Mouse (Mus musculus): ENCODE results near the gene Arhgef28. TPM values are rescaled to one million over a fixed set of nuclear protein-coding genes. Genes with fewer than 3 reads are reported as not detected.

The Arhgef28 gene
- total and polyA plus RNA-seq, 3 experiments, result 0.11 TPM; not detected in 2

DNA sequence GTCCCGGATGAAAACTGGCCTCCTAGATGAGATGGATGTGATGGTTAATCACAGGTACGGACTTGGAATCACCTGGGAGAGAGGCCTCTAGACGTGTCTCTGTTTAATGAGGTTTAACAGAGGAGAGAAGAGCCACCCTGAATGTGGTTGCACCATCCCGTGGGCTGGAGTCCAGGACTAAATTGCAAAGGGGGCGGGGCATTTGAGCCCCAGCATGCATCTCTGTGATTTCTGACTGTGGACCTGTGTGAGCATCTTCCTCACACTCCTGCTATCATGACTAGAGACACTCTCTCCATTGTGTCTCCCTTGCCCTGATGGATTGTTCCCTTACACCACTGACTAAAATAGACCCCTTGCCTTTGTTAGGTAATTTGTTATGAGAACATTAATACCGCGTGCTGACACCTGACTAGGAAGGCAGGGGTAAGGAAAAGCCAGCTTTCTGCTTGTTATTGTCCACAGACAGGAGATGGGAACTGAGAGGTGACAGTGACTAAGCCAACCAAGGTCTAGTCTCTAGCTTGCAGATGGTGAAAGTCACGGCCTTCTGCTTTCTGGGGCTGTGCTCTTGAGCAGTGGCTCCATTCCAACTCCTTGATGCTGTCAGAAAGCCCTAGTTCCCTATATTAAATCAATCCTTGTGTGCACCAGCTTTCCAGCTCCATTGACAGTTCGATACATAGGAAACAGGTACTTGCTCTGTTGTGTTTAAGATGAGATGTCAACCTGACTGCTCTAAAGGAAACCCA, 35.5 kb upstream of the Arhgef28 start:
- H3K4me1 ChIP-seq (ENCODE audit: insufficient read depth, low read depth, low read length), result no peaks in the 10 kb centered on the region
- TF ChIP-seq TAL1 (conservative IDR thresholded peaks at IDR 0.05; ENCODE audit: low read depth, low read length), result no peak
- TF ChIP-seq GATA2 (IDR thresholded peaks at IDR 0.05; ENCODE audit: borderline replicate concordance, low read depth, low read length), result no peak
- no peak for TF ChIP-seq CTCF (IDR thresholded peaks at IDR 0.05; ENCODE audit: low read depth, low read length)
- TF ChIP-seq POLR2AphosphoS5 (IDR thresholded peaks at IDR 0.05; ENCODE audit: insufficient replicate concordance, low read depth, low read length), result no peak
- TF ChIP-seq GATA1 (IDR thresholded peaks at IDR 0.05; ENCODE audit: borderline replicate concordance, low read length), result no peak
- ATAC-seq (ENCODE audit: extremely low read depth, insufficient number of reproducible peaks, low FRiP score, poor library complexity, severe bottlenecking) (no peak), DNase-seq (ENCODE audit: low spot score) (no peak)
- H3K9me3 ChIP-seq (replicated peaks), result 0 out of 2 replicates have a peak, but pooled peaks cover 2% of the 10 kb centered on the region
- H3K36me3 ChIP-seq (replicated peaks), result peaks cover 10% of the 10 kb centered on the region
- peaks cover 26% of the 10 kb centered on the region for H3K27me3 ChIP-seq (ENCODE audit: insufficient read depth, low read length)
- no peak overlapping the region for H3K4me3 ChIP-seq (ENCODE audit: low read depth, low read length)

DNA sequence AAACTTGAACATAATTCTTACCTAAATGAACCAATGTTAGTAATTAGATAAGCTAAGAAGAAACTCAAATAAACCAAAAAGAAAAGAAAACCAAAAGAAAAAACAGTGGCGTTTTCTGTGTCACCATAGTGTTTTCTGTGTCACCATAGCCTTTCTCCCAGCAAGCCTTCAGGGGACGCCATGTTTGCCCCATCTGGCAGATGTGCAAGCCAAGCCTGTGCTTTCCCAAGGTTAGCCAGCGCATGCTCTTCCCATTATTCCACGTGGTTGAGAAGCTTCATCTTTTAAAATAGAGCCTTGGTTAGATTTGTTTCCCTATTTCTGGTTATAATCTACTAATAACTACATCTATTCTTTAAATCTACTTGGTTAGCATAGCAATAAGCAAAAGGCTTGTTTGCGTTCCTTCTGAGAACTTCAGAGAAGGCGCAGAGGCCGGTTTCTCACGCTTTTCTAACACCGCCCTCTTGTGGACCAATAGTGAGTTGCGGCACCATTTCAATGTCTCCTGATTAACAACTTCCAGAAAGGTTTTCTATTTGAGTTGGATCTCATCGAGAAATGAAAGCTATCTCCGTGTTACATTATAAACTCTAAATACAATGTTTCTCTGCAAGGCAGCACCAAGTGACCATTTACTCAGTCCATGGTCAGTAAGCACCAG, 33.9 kb upstream of the Arhgef28 start:
- H3K4me3 ChIP-seq (ENCODE audit: low read depth, low read length), result no peak overlapping the region
- DNase-seq (ENCODE audit: low spot score) (peak; percentile 19), ATAC-seq (ENCODE audit: extremely low read depth, insufficient number of reproducible peaks, low FRiP score, poor library complexity, severe bottlenecking) (no peak)
- TF ChIP-seq GATA2 (IDR thresholded peaks at IDR 0.05; ENCODE audit: borderline replicate concordance, low read depth, low read length), result no peak
- TF ChIP-seq CTCF (IDR thresholded peaks at IDR 0.05; ENCODE audit: low read depth, low read length), result peak; percentile 66
- H3K9me3 ChIP-seq (replicated peaks), result 0 out of 2 replicates have a peak, but pooled peaks cover 2% of the 10 kb centered on the region
- H3K36me3 ChIP-seq (replicated peaks), result no peaks in the 10 kb centered on the region
- H3K27me3 ChIP-seq (ENCODE audit: insufficient read depth, low read length), result peaks cover 26% of the 10 kb centered on the region
- no peaks in the 10 kb centered on the region for H3K4me1 ChIP-seq (ENCODE audit: insufficient read depth, low read depth, low read length)

DNA sequence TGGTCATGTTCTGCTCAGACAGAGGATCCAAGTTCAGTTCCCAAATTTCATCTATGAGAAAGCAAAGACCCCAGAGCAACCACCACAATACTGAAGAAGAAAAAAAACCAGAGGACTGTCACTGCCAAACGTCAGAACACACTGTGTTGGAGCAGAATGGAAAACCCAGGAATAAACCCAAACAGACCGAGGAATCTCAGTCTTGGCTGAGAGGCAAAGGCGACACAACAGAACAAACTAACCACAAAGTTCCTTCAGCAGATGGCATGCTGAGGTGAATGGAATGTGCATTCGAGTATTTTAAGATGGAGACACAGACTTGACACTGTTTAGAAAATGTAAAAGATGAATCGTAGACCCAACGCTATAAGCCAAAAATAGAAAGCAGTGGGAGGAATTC, 29.2 kb upstream of the Arhgef28 start:
- H3K36me3 ChIP-seq (replicated peaks), result no peaks in the 10 kb centered on the region
- ATAC-seq (ENCODE audit: extremely low read depth, insufficient number of reproducible peaks, low FRiP score, poor library complexity, severe bottlenecking), result no peak

GRCm38 (mm10) chr13:98230511-98230910, 24.3 kb upstream of the Arhgef28 start:
- DNase-seq (ENCODE audit: low spot score), result no peak
- no peaks in the 10 kb centered on the region for H3K9me3 ChIP-seq (replicated peaks)
- TF ChIP-seq CTCF (IDR thresholded peaks at IDR 0.05; ENCODE audit: low read depth, low read length) (no peak), POLR2AphosphoS5 (IDR thresholded peaks at IDR 0.05; ENCODE audit: insufficient replicate concordance, low read depth, low read length) (no peak), GATA2 (IDR thresholded peaks at IDR 0.05; ENCODE audit: borderline replicate concordance, low read depth, low read length) (no peak), TAL1 (conservative IDR thresholded peaks at IDR 0.05; ENCODE audit: low read depth, low read length) (no peak), GATA1 (IDR thresholded peaks at IDR 0.05; ENCODE audit: borderline replicate concordance, low read length) (no peak)
- H3K4me3 ChIP-seq (ENCODE audit: low read depth, low read length), result no peak overlapping the region
- ATAC-seq (ENCODE audit: extremely low read depth, insufficient number of reproducible peaks, low FRiP score, poor library complexity, severe bottlenecking), result no peak
- H3K4me1 ChIP-seq (ENCODE audit: insufficient read depth, low read depth, low read length), result no peaks in the 10 kb centered on the region
- no peaks in the 10 kb centered on the region for H3K36me3 ChIP-seq (replicated peaks)
- peaks cover 5% of the 10 kb centered on the region for H3K27me3 ChIP-seq (ENCODE audit: insufficient read depth, low read length)

More for the DNA sequence above, 29.2 kb upstream of the Arhgef28 start:
- H3K9me3 ChIP-seq (replicated peaks), result no peaks in the 10 kb centered on the region
- H3K4me1 ChIP-seq (ENCODE audit: insufficient read depth, low read depth, low read length), result no peaks in the 10 kb centered on the region
- TF ChIP-seq GATA2 (IDR thresholded peaks at IDR 0.05; ENCODE audit: borderline replicate concordance, low read depth, low read length), result no peak
- TF ChIP-seq GATA1 (IDR thresholded peaks at IDR 0.05; ENCODE audit: borderline replicate concordance, low read length), result no peak
- TF ChIP-seq CTCF (IDR thresholded peaks at IDR 0.05; ENCODE audit: low read depth, low read length), result no peak
- no peak for TF ChIP-seq POLR2AphosphoS5 (IDR thresholded peaks at IDR 0.05; ENCODE audit: insufficient replicate concordance, low read depth, low read length)
- no peak for TF ChIP-seq TAL1 (conservative IDR thresholded peaks at IDR 0.05; ENCODE audit: low read depth, low read length)
- no peak overlapping the region for H3K4me3 ChIP-seq (ENCODE audit: low read depth, low read length)
- peaks cover 12% of the 10 kb centered on the region for H3K27me3 ChIP-seq (ENCODE audit: insufficient read depth, low read length)
- no peak for DNase-seq (ENCODE audit: low spot score)

- ATAC-seq (ENCODE audit: extremely low read depth, insufficient number of reproducible peaks, low FRiP score, poor library complexity, severe bottlenecking) (no peak), DNase-seq (ENCODE audit: low spot score) (no peak)
- Histone ChIP-seq H3K27me3 (ENCODE audit: insufficient read depth, low read length) (peaks cover 17% of the 10 kb centered on the region), H3K4me1 (ENCODE audit: insufficient read depth, low read depth, low read length) (no peaks in the 10 kb centered on the region), H3K4me3 (ENCODE audit: low read depth, low read length) (no peak overlapping the region), H3K36me3 (replicated peaks) (no peaks in the 10 kb centered on the region), H3K9me3 (replicated peaks) (no peaks in the 10 kb centered on the region)
- no peak for TF ChIP-seq POLR2AphosphoS5 (IDR thresholded peaks at IDR 0.05; ENCODE audit: insufficient replicate concordance, low read depth, low read length)
- TF ChIP-seq GATA2 (IDR thresholded peaks at IDR 0.05; ENCODE audit: borderline replicate concordance, low read depth, low read length), result no peak
- no peak for TF ChIP-seq TAL1 (conservative IDR thresholded peaks at IDR 0.05; ENCODE audit: low read depth, low read length)
- TF ChIP-seq GATA1 (IDR thresholded peaks at IDR 0.05; ENCODE audit: borderline replicate concordance, low read length), result no peak
- no peak for TF ChIP-seq CTCF (IDR thresholded peaks at IDR 0.05; ENCODE audit: low read depth, low read length)
Measured at GRCm38 (mm10) chr13:98226225-98226624, 20.0 kb upstream of the Arhgef28 start.

- Histone ChIP-seq H3K9me3 (replicated peaks) (no peaks in the 10 kb centered on the region), H3K36me3 (replicated peaks) (no peaks in the 10 kb centered on the region), H3K4me3 (ENCODE audit: low read depth, low read length) (no peak overlapping the region), H3K4me1 (ENCODE audit: insufficient read depth, low read depth, low read length) (no peaks in the 10 kb centered on the region), H3K27me3 (ENCODE audit: insufficient read depth, low read length) (peaks cover 15% of the 10 kb centered on the region)
- DNase-seq (ENCODE audit: low spot score), result peak; percentile 15
- TF ChIP-seq CTCF (IDR thresholded peaks at IDR 0.05; ENCODE audit: low read depth, low read length), result peak; percentile 53
- TF ChIP-seq POLR2AphosphoS5 (IDR thresholded peaks at IDR 0.05; ENCODE audit: insufficient replicate concordance, low read depth, low read length), result no peak
- ATAC-seq (ENCODE audit: extremely low read depth, insufficient number of reproducible peaks, low FRiP score, poor library complexity, severe bottlenecking), result no peak; the same call in 1 of the 2 replicates
Measured at GRCm38 (mm10) chr13:98222848-98223247, 16.6 kb upstream of the Arhgef28 start.
